Mouse (Mus musculus) G1E (cell line): ENCODE data around the gene Gm20431. TPM values are rescaled to one million over a fixed set of nuclear protein-coding genes. Genes with fewer than 3 reads are reported as not detected.
"Not testable (repeated sequence)": the region's sequence is repeated elsewhere in the genome, so short reads cannot be mapped to it uniquely, and the experiment has no call there.

Source experiments
- ATAC-seq: 2 replicates; pipeline ENCODE4 v1.8.0; 2016; ENCODE audit warnings: mild to moderate bottlenecking; ENCODE audit not compliant: insufficient number of reproducible peaks, poor library complexity, low FRiP score, severe bottlenecking; ENCODE audit errors: extremely low read depth
- DNase-seq: peaks from one replicate; pipeline ENCODE4 v3.0.0; 2012; ENCODE audit warnings: low spot score
- H3K27me3 ChIP-seq: 2 replicates; pipeline ENCODE4 v1.6.1; 2012; ENCODE audit warnings: mild to moderate bottlenecking, low read length, inconsistent platforms; ENCODE audit not compliant: insufficient read depth
- H3K36me3 ChIP-seq: replicated peaks from 2 replicates; pipeline ENCODE3; 2012; ENCODE audit warnings: mild to moderate bottlenecking, inconsistent platforms
- H3K4me1 ChIP-seq: 2 replicates; pipeline ENCODE4 v1.6.1; 2012; ENCODE audit warnings: low read depth, low read length, inconsistent platforms, mixed read lengths; ENCODE audit not compliant: insufficient read depth
- H3K4me3 ChIP-seq: 2 replicates; pipeline ENCODE4 v1.5.1; 2012; ENCODE audit warnings: low read depth, mild to moderate bottlenecking, inconsistent platforms, low read length, moderate library complexity, mixed read lengths
- H3K9me3 ChIP-seq: replicated peaks from 2 replicates; pipeline ENCODE4 v1.6.1; 2012; ENCODE audit warnings: inconsistent platforms
- CTCF ChIP-seq: IDR thresholded peaks from 2 replicates; pipeline ENCODE4 v1.5.1; 2012; ENCODE audit warnings: low read depth, low read length, inconsistent platforms, mixed read lengths
- GATA1 ChIP-seq: IDR thresholded peaks from 2 replicates; pipeline ENCODE4 v1.6.1; 2012; ENCODE audit warnings: borderline replicate concordance, low read length, inconsistent platforms, mixed read lengths
- GATA2 ChIP-seq: IDR thresholded peaks from 2 replicates; pipeline ENCODE4 v1.6.1; 2012; ENCODE audit warnings: low read depth, low read length, inconsistent platforms, borderline replicate concordance
- POLR2AphosphoS5 ChIP-seq: IDR thresholded peaks from 2 replicates; pipeline ENCODE4 v1.6.1; 2012; ENCODE audit warnings: low read depth, low read length, inconsistent platforms; ENCODE audit not compliant: insufficient replicate concordance
- TAL1 ChIP-seq: conservative IDR thresholded peaks from 2 replicates; pipeline ENCODE4 v1.6.1; 2012; ENCODE audit warnings: low read depth, low read length, inconsistent platforms, mixed read lengths
- polyA plus RNA-seq: library from polyadenylated mRNA; stranded (reverse); fragments of >175 nt; gene quantifications from 2 replicates; pipeline ENCODE4 v1.2.3, GENCODE M21; 2012
- total RNA-seq, 2 experiments: library from RNA; stranded (forward) in 1 of 2; stranded (reverse) in 1 of 2; fragments of 200-1000 nt in 1 of 2; fragments of >200 nt in 1 of 2; fragmentation: Nextera tagmentation in 1 of 2; gene quantifications; 2 replicates each; pipeline ENCODE4 v1.2.3; 2014 to 2017

Gm20431 gene
- total and polyA plus RNA-seq, 3 experiments, result 0.11 to 6.2 TPM; not detected in 1

DNA sequence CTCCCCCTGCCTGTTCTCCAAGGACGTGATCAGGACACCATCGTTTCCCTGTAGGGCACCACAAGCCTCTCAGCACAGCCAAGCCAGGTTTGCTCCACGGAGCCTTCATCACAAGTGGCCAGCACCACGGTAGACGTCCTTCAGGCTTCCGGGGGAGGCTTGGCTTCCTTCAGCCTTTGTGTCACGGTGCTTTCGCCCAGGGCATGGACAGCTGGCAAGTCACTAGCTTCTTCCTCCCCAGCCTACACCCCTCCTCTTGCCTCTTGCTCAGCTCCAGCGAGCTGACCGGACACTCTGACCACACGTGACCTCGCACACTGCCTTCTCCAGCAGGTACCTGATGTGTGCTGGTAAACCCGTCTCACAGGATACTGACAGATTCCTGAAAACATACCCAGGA is 38.9 kb downstream of the Gm20431 start:
- Histone ChIP-seq H3K36me3 (peaks cover 84% of the 10 kb centered on the region), H3K27me3 (no peaks in the 10 kb centered on the region), H3K4me1 (peaks cover 56% of the 10 kb centered on the region), H3K4me3 (no peak overlapping the region), H3K9me3 (no peaks in the 10 kb centered on the region)
- no peak for ATAC-seq
- TF ChIP-seq GATA1 (no peak), CTCF (no peak), TAL1 (no peak), GATA2 (no peak), POLR2AphosphoS5 (no peak)
- DNase-seq, result no peak

DNA sequence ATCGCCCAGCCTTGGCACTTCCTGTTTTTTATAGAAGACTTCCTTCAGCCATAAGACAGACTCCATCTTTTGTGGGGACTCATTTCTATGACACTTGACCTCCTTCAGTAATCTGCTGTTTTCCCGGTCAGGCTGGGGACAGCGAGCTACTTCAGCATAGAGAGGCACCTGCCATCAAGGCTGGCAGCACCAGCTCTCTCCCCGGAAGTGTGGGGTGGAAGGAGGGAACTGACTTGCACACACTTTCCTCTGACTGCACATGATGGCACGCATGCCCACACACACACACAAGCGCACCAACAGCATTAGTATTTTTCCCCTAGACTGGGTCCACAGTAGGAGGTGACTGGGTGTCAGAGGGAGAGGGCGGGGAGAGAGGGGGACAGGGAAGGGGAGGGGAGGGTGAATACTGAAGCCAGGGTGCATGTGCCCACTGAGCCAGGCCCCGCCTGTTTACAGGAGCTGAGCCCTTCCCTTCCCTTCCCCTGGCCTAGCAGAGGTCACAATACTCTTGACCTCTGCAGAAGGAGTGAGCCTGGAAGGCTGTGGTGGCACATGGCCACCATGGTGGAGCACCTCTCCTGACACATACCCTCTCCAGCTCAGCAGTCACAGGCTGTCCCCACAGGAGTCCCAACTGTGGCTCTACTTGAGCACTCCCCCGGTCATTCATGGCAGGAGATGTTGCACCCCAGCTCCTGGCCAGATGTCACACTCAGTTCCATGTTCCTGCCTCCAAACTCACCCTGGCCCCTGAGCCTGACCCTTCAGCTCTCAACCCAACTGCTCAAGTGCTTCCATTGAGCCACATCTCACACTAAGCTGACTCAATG is 39.8 kb downstream of the Gm20431 start:
- Histone ChIP-seq H3K27me3 (no peaks in the 10 kb centered on the region), H3K4me3 (no peak overlapping the region; the same call in 1 of the 2 replicates), H3K36me3 (peaks cover 86% of the 10 kb centered on the region), H3K9me3 (no peaks in the 10 kb centered on the region), H3K4me1 (peaks cover 48% of the 10 kb centered on the region)
- TF ChIP-seq CTCF (no peak), POLR2AphosphoS5 (no peak), TAL1 (no peak)
- DNase-seq, result no peak
- ATAC-seq, result no peak; the same call in 1 of the 2 replicates

DNA sequence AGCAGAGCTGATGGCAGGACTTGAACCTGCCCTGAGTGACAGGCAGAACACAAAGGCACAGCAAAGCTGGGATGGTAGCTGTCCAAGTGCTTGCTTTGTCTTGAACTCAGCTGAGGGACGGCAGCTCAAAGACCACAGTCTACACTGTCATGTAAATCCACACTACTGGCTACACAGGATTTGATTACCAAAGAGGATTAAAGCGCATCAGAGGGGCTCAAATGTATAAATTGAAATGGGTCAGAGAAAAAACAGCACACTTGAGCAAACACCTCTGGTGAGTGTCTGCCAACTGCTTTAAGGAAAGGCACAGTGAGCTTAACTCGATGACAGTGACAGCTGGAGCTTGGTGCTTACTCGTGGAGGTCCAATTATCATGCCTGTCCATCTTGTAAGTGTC is 43.8 kb downstream of the Gm20431 start:
- DNase-seq (no peak), ATAC-seq (no peak)
- Histone ChIP-seq H3K4me3 (no peak overlapping the region), H3K4me1 (peaks cover 39% of the 10 kb centered on the region), H3K36me3 (peaks cover 93% of the 10 kb centered on the region), H3K9me3 (peaks cover 9% of the 10 kb centered on the region), H3K27me3 (no peaks in the 10 kb centered on the region)
- TF ChIP-seq GATA1 (no peak), TAL1 (no peak), CTCF (no peak), POLR2AphosphoS5 (no peak)

DNA sequence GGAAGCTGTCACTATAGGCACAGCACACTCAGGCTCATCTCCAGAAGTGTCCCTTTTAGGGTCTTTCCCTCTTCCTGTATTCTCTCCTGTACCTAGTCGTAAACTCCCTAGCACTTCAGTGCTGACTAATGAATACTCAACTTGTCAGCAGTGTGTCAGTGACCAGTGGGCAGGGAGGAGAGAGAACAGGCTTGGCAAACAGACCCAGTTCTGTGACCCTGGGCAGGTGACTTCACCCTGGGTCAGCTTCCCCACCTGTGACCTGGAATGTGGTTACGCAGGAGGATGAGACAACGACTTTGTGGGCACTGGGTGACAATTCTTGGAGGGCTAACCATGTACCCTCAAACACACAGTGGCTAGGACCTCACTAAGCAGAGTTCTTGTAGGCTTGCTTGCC is 44.3 kb downstream of the Gm20431 start:
- Histone ChIP-seq H3K27me3 (no peaks in the 10 kb centered on the region), H3K4me1 (peaks cover 38% of the 10 kb centered on the region), H3K9me3 (peaks cover 9% of the 10 kb centered on the region), H3K4me3 (no peak overlapping the region), H3K36me3 (peaks cover 93% of the 10 kb centered on the region)
- no peak for TF ChIP-seq POLR2AphosphoS5
- no peak for TF ChIP-seq TAL1
- no peak for TF ChIP-seq CTCF
- no peak for TF ChIP-seq GATA2
- no peak for TF ChIP-seq GATA1
- no peak for DNase-seq
- no peak for ATAC-seq

DNA sequence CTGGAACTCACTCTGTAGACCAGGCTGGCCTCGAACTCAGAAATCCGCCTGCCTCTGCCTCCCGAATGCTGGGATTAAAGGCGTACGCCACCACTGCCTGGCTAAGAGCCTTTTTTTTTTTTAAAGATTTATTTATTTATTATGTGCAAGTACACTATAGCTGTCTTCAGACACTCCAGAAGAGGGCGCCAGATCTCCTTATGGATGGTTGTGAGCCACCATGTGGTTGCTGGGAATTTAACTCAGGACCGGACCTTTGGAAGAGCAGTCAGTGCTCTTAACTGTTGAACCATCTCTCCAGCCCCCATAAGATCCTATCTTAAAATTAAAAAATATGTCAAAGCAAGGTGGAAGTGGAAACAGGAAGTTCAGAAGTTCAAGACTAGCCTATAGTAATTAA is 48.0 kb downstream of the Gm20431 start:
- H3K4me1 ChIP-seq, result peaks cover 27% of the 10 kb centered on the region
- not testable (repeated sequence) for DNase-seq, H3K27me3 ChIP-seq, ATAC-seq, H3K9me3 ChIP-seq, H3K4me3 ChIP-seq
- H3K36me3 ChIP-seq, result peaks cover 92% of the 10 kb centered on the region

DNA sequence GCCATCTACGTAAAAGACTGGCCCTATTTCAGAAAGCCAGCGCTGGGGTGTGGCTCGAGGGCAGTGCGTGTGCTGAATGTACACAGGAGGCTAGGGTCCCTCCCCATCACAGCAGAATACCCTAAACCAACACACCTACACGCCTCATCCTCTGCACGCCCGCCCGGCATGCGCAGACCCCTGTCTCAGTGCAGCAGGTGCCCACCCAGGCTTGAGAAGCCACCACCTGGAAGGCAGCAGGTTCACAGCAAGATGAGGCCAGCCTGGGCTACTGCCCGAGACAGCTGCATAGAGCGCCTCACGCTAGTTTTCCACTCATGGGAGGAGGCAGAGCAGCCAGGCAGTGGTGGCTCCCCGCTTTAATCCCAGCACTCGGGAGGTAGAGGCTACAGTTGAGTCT is 49.2 kb downstream of the Gm20431 start:
- Histone ChIP-seq H3K27me3 (no peaks in the 10 kb centered on the region), H3K9me3 (peaks cover 9% of the 10 kb centered on the region), H3K4me1 (peaks cover 26% of the 10 kb centered on the region), H3K4me3 (no peak overlapping the region), H3K36me3 (peaks cover 87% of the 10 kb centered on the region)
- no peak for DNase-seq
- TF ChIP-seq POLR2AphosphoS5, result no peak
- TF ChIP-seq TAL1, result no peak
- TF ChIP-seq GATA1, result no peak
- no peak for TF ChIP-seq CTCF
- no peak for TF ChIP-seq GATA2
- ATAC-seq, result no peak

DNA sequence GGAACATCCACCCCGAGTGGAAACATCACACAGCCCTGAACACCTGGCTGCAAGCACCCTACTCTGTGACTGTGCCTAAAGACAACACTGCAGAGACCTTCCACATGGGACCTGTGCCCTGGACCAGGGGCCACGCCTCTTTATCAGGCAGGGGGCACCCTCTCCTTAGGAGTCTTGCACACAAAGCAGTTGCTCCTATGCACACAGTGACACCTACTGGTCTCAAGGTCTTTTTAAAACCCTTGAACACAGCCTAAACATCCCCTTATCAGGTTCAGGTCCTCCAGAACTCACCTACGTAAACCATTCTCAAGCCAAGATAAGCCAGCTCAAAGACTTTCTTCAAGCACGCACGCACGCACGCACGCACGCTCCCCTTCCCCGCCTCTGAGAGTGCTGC is 50.0 kb downstream of the Gm20431 start:
- ATAC-seq (no peak), DNase-seq (no peak)
- H3K27me3 ChIP-seq, result no peaks in the 10 kb centered on the region
- peaks cover 9% of the 10 kb centered on the region for H3K9me3 ChIP-seq
- H3K4me3 ChIP-seq, result no peak overlapping the region
- TF ChIP-seq GATA1 (no peak), GATA2 (no peak), TAL1 (no peak), POLR2AphosphoS5 (no peak), CTCF (no peak)
- peaks cover 27% of the 10 kb centered on the region for H3K4me1 ChIP-seq
- peaks cover 87% of the 10 kb centered on the region for H3K36me3 ChIP-seq
